Mouse (Mus musculus) CH12.LX (cell line): ENCODE data around the gene D630003M21Rik. TPM values are rescaled to one million over a fixed set of nuclear protein-coding genes. Genes with fewer than 3 reads are reported as not detected.

Experiments
- DNase-seq: peaks from one replicate; pipeline ENCODE4 v3.0.0-alpha.2; 2013; ENCODE audit errors: extremely low read depth
- H3K27ac ChIP-seq: 2 replicates; pipeline ENCODE4 v1.5.1; 2012; ENCODE audit warnings: low read depth, mild to moderate bottlenecking, control low read depth, moderate library complexity; ENCODE audit not compliant: insufficient read depth
- H3K27me3 ChIP-seq: replicated peaks from 2 replicates; pipeline ENCODE3; 2012; ENCODE audit warnings: inconsistent platforms
- H3K36me3 ChIP-seq, 2 experiments: replicated peaks in 1 of 2; 2 replicates each; pipeline versions ENCODE3 to v1.6.1; 2012; ENCODE audit warnings: inconsistent platforms in 1 of 2, low read length in 1 of 2, mild to moderate bottlenecking in 1 of 2, mixed read lengths in 1 of 2, moderate library complexity in 1 of 2; ENCODE audit not compliant: control insufficient read depth in 1 of 2, insufficient read depth in 1 of 2
- H3K4me1 ChIP-seq, 2 experiments: 2 replicates each; pipeline ENCODE4 v1.6.1; 2012; ENCODE audit warnings: inconsistent platforms in 1 of 2, moderate library complexity in 1 of 2; ENCODE audit not compliant: insufficient read depth in 2 of 2, control insufficient read depth in 1 of 2
- H3K4me2 ChIP-seq: 2 replicates; pipeline ENCODE4 v1.6.1; 2012; ENCODE audit warnings: low read depth, mild to moderate bottlenecking, control low read depth; ENCODE audit not compliant: poor library complexity, insufficient read depth, severe bottlenecking
- H3K4me3 ChIP-seq, 3 experiments: fragments of 150-350 bp in 1 of 3; sonication (generic) in 1 of 3; replicated peaks in 1 of 3; 2 replicates each; pipeline versions ENCODE3 to v1.5.1; 2011 to 2012; ENCODE audit warnings: low read depth in 2 of 3, low read length in 2 of 3, mild to moderate bottlenecking in 2 of 3, moderate library complexity in 2 of 3, control low read depth in 1 of 3, improper control_type of control experiment in 1 of 3, inconsistent platforms in 1 of 3, mixed read lengths in 1 of 3; ENCODE audit not compliant: poor library complexity in 1 of 3
- H3K79me2 ChIP-seq: replicated peaks from 2 replicates; pipeline ENCODE4 v1.6.1; 2012; ENCODE audit warnings: mild to moderate bottlenecking, moderate library complexity; ENCODE audit not compliant: control insufficient read depth, poor library complexity, insufficient read depth, severe bottlenecking; ENCODE audit errors: extremely low read depth
- H3K9ac ChIP-seq: 2 replicates; pipeline ENCODE4 v1.6.1; 2012; ENCODE audit warnings: low read depth, mild to moderate bottlenecking, control low read depth, moderate library complexity; ENCODE audit not compliant: insufficient read depth
- H3K9me3 ChIP-seq: replicated peaks from 2 replicates; pipeline ENCODE3; 2012; ENCODE audit warnings: low read length, inconsistent platforms, mixed read lengths
- BHLHE40 ChIP-seq: IDR thresholded peaks from 2 replicates; pipeline ENCODE4 v1.6.1; 2011; ENCODE audit warnings: mild to moderate bottlenecking, low read depth, low read length, improper control_type of control experiment
- CHD1 ChIP-seq: IDR thresholded peaks from 2 replicates; pipeline ENCODE4 v1.6.1; 2012; ENCODE audit warnings: low read depth, low read length, improper control_type of control experiment, inconsistent platforms
- CTCF ChIP-seq, 2 experiments: IDR thresholded peaks in 1 of 2; conservative IDR thresholded peaks in 1 of 2; 2 replicates each; pipeline ENCODE4 v1.5.1; 2011 to 2012; ENCODE audit warnings: low read depth in 2 of 2, low read length in 2 of 2, improper control_type of control experiment in 1 of 2, inconsistent platforms in 1 of 2, mild to moderate bottlenecking in 1 of 2, moderate library complexity in 1 of 2
- ETS1 ChIP-seq: conservative IDR thresholded peaks from 2 replicates; pipeline ENCODE4 v1.6.1; 2012; ENCODE audit warnings: low read depth, mild to moderate bottlenecking, inconsistent platforms, low read length, improper control_type of control experiment, moderate library complexity
- IRF4 ChIP-seq: IDR thresholded peaks from 2 replicates; pipeline ENCODE4 v1.6.1; 2014; ENCODE audit warnings: low read depth, mild to moderate bottlenecking, inconsistent platforms, low read length, improper control_type of control experiment
- KAT2A ChIP-seq: IDR thresholded peaks from 2 replicates; pipeline ENCODE4 v1.6.1; 2012; ENCODE audit warnings: low read length, improper control_type of control experiment, inconsistent platforms; ENCODE audit not compliant: insufficient replicate concordance
- MAZ ChIP-seq: IDR thresholded peaks from 2 replicates; pipeline ENCODE4 v1.6.1; 2012; ENCODE audit warnings: low read depth, mild to moderate bottlenecking, inconsistent platforms, low read length, improper control_type of control experiment, moderate library complexity
- MEF2A ChIP-seq: IDR thresholded peaks from 2 replicates; pipeline ENCODE4 v1.6.1; 2014; ENCODE audit warnings: low read depth, mild to moderate bottlenecking, inconsistent platforms, low read length, improper control_type of control experiment, borderline replicate concordance
- MYC ChIP-seq: IDR thresholded peaks from 2 replicates; pipeline ENCODE4 v1.6.1; 2011; ENCODE audit warnings: low read depth, mild to moderate bottlenecking, improper control_type of control experiment, low read length
- PAX5 ChIP-seq: IDR thresholded peaks from 2 replicates; pipeline ENCODE4 v1.6.1; 2012; ENCODE audit warnings: low read length, inconsistent platforms, mixed read lengths
- RAD21 ChIP-seq: IDR thresholded peaks from 2 replicates; pipeline ENCODE4 v1.6.1; 2011; ENCODE audit warnings: low read depth, mild to moderate bottlenecking, low read length, improper control_type of control experiment, moderate library complexity
- RCOR1 ChIP-seq: conservative IDR thresholded peaks from 2 replicates; pipeline ENCODE4 v1.6.1; 2012; ENCODE audit warnings: low read depth, mild to moderate bottlenecking, inconsistent platforms, low read length, improper control_type of control experiment
- SIN3A ChIP-seq: IDR thresholded peaks from 2 replicates; pipeline ENCODE4 v1.6.1; 2012; ENCODE audit warnings: low read length, improper control_type of control experiment, inconsistent platforms
- SMC3 ChIP-seq: IDR thresholded peaks from 2 replicates; pipeline ENCODE4 v1.6.1; 2011; ENCODE audit warnings: low read depth, low read length, improper control_type of control experiment
- TBP ChIP-seq: conservative IDR thresholded peaks from 2 replicates; pipeline ENCODE4 v1.6.1; 2011; ENCODE audit warnings: low read depth, low read length, improper control_type of control experiment
- UBTF ChIP-seq: IDR thresholded peaks from 2 replicates; pipeline ENCODE4 v1.6.1; 2012; ENCODE audit warnings: low read depth, mild to moderate bottlenecking, inconsistent platforms, low read length, improper control_type of control experiment, moderate library complexity
- dilution Hi-C: fragments of 300-500 bp; cut with MboI; formaldehyde crosslinking; loops from 2 replicates; pipeline ENCODE4 v1.14.3; 2020; ENCODE audit warnings: low sequenced_read_pairs; ENCODE audit not compliant: extremely low pct_unique_long_range_greater_than_20kb, extremely low pct_ligation_motif_present
- in situ Hi-C: fragments of 300-500 bp; cut with MboI; formaldehyde crosslinking; loops from 3 replicates; pipeline ENCODE4 v1.14.3; 2019; ENCODE audit warnings: low sequenced_read_pairs, low pct_ligation_motif_present, low pct_unique_long_range_greater_than_20kb, mixed read lengths
- polyA plus RNA-seq: library from polyadenylated mRNA; unstranded; fragments of >175 nt; gene quantifications from 2 replicates; pipeline ENCODE4 v1.2.1, GENCODE M21; 2012; ENCODE audit warnings: low read depth; ENCODE audit not compliant: insufficient read length
- total RNA-seq, 2 experiments: library from RNA; depleted of rRNA; stranded (reverse); fragments of 300-350 nt in 1 of 2; fragments of >200 nt in 1 of 2; gene quantifications; 2 replicates each; pipeline ENCODE4 v1.2.3; 2012 to 2014

D630003M21Rik gene
- total and polyA plus RNA-seq, 3 experiments: 0.23 to 1.4 (median 0.93) TPM

DNA sequence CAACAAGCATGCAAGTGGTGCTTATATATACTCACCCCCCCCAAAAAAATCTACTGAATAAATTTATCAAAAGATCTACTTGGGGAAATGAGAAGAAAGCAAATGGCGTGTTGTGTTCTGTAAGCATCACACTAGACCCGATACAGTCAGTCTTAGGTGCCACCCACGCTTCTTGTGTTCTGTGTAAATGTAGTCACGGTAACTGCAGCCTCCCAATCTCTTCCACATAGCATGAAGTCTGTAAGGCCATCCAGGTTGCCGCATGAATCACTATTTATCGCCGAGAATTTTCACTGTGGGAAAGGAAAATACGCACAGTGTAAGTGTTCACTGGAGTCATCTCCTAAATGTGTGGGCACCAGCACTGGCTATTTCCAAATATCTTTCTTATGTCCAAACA is 45.8 kb downstream of the D630003M21Rik start:
- no peak overlapping the region for H3K27ac ChIP-seq
- in situ Hi-C loops (no loop called here), dilution Hi-C loops (no loop called here)
- no peak overlapping the region for H3K9ac ChIP-seq
- peaks cover 0 to 10% of the 10 kb centered on the region in 2 experiments; a peak in 2 of 4 replicates for H3K4me1 ChIP-seq
- H3K27me3 ChIP-seq: peaks cover 17% of the 10 kb centered on the region
- TF ChIP-seq CHD1: no peak
- no peak overlapping the region for H3K4me3 ChIP-seq
- H3K36me3 ChIP-seq: no peaks in the 10 kb centered on the region
- H3K9me3 ChIP-seq: peaks cover 7% of the 10 kb centered on the region
- H3K79me2 ChIP-seq: no peaks in the 10 kb centered on the region
- H3K4me2 ChIP-seq: no peak overlapping the region
- no peak for DNase-seq

GRCm38 (mm10) chr2:158181932-158182331 is 47.1 kb downstream of the D630003M21Rik start:
- H3K36me3 ChIP-seq: no peaks in the 10 kb centered on the region
- in situ Hi-C loops: no loop called here
- H3K79me2 ChIP-seq: no peaks in the 10 kb centered on the region
- no peak for TF ChIP-seq UBTF
- no peak for TF ChIP-seq TBP
- no peak for TF ChIP-seq SIN3A
- no peak for TF ChIP-seq MAZ
- TF ChIP-seq RCOR1: no peak
- no peak for TF ChIP-seq ETS1
- H3K9ac ChIP-seq: no peak overlapping the region
- no peak for DNase-seq
- H3K27me3 ChIP-seq: peaks cover 20% of the 10 kb centered on the region
- dilution Hi-C loops: no loop called here
- H3K27ac ChIP-seq: no peak overlapping the region
- peaks cover 10% of the 10 kb centered on the region for H3K9me3 ChIP-seq
- H3K4me3 ChIP-seq: no peak overlapping the region
- H3K4me2 ChIP-seq: no peak overlapping the region
- H3K4me1 ChIP-seq: peaks cover 0 to 15% of the 10 kb centered on the region in 2 experiments; a peak in 2 of 4 replicates

DNA sequence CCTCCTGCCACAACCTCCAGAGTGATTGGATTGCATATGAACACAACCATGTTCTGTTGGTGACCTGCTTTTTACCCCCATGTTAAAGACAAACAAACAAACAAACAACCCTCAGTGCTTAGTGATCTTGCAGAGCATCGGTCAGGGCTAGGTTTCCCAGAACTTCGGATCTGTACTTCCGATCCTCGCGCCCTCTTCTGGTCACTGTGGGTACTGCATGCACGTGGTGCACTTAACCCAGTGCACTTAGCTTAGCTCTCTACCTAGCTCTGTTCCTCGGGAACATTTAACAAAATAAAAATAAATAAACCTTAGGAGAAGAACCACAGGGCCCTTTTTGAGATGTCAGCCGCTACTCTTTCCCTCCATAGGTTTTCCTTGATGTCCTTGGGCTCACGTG is 48.2 kb downstream of the D630003M21Rik start:
- in situ Hi-C loops: no loop called here
- Histone ChIP-seq H3K9ac (no peak overlapping the region), H3K27ac (no peak overlapping the region), H3K36me3 (no peaks in the 10 kb centered on the region)
- DNase-seq: no peak
- peak; percentile 55 for TF ChIP-seq SMC3
- no peak for TF ChIP-seq MEF2A
- TF ChIP-seq IRF4: no peak
- 0 out of 2 replicates have a peak, but pooled peaks have one; percentile 26 for TF ChIP-seq MYC
- no peak for TF ChIP-seq BHLHE40
- TF ChIP-seq RCOR1: no peak
- TF ChIP-seq KAT2A: no peak
- TF ChIP-seq RAD21: peak; percentile 18
- peak; percentile 64 to 92 for TF ChIP-seq CTCF (conservative IDR thresholded peaks at IDR 0.05 in 1 of 2, IDR thresholded peaks at IDR 0.05 in 1 of 2; ENCODE audit: low read depth in 2 of 2, low read length in 2 of 2)
- TF ChIP-seq PAX5: no peak
- TF ChIP-seq, all 38 proteins: peak for 4
- no peak overlapping the region for H3K4me2 ChIP-seq
- H3K79me2 ChIP-seq: no peaks in the 10 kb centered on the region
- peaks cover under 1 to 16% of the 10 kb centered on the region in 2 experiments; a peak in 3 of 4 replicates for H3K4me1 ChIP-seq
- H3K27me3 ChIP-seq: peaks cover 24% of the 10 kb centered on the region
- no peak overlapping the region for H3K4me3 ChIP-seq
- peaks cover 12% of the 10 kb centered on the region for H3K9me3 ChIP-seq
- dilution Hi-C loops: no loop called here
